Mouse (Mus musculus) liver, embryonic 14 days (tissue): ENCODE measurements around the gene Rdh9. TPM values are rescaled to one million over a fixed set of nuclear protein-coding genes. Genes with fewer than 3 reads are reported as not detected.

Source experiments
- polyA plus RNA-seq: library from polyadenylated mRNA; depleted of rRNA; stranded (reverse); fragments of >200 nt; gene quantifications from 2 replicates; pipeline ENCODE4 v1.2.3, GENCODE M21; 2012; rRNA removed

Gene Rdh9
- polyA plus RNA-seq: 0.02 and 0.05 TPM in 2 replicates

GRCm38 (mm10) chr10:127776011-127776410, at the start of gene Rdh9:
Gene Rdh9, plus strand, starts transcription at chr10:127776386.

GRCm38 (mm10) chr10:127739083-127739660, 37.0 kb upstream of the Rdh9 start, which contains the start of gene Zbtb39:
Gene Zbtb39, plus strand, starts transcription at chr10:127739538.

GRCm38 (mm10) chr10:127751548-127751947, 24.6 kb upstream of the Rdh9 start, which contains the start of gene Gpr182:
Gene Gpr182, minus strand, starts transcription at chr10:127751732.

GRCm38 (mm10) chr10:127759181-127760110, 16.7 kb upstream of the Rdh9 start, which contains the start of the genes Rdh1 and Rdh16f1:
Gene Rdh1, plus strand, starts transcription at chr10:127759721.
Gene Rdh16f1, plus strand, starts transcription at chr10:127759787.

GRCm38 (mm10) chr10:127800891-127801290, 24.7 kb downstream of the Rdh9 start, which contains the start of gene Rdh16:
Gene Rdh16, plus strand, starts transcription at chr10:127801152.

Other genes with a start within 250 kb of the Rdh9 start
- gene Nxph4, start 241.8 kb upstream of the Rdh9 start, polyA plus RNA-seq: not detected in 2 replicates
- 17.1 and 18.2 TPM in 2 replicates for gene Lrp1, start 155.2 kb upstream of the Rdh9 start, polyA plus RNA-seq
- 9.8 and 11.0 TPM in 2 replicates for gene Stat6, start 133.4 kb upstream of the Rdh9 start, polyA plus RNA-seq
- gene Nemp1, start 109.5 kb upstream of the Rdh9 start, polyA plus RNA-seq: 5.7 and 6.6 TPM in 2 replicates
- 3.7 and 3.8 TPM in 2 replicates for gene Nab2, start 107.8 kb upstream of the Rdh9 start, polyA plus RNA-seq
- gene Myo1a, start 71.2 kb upstream of the Rdh9 start, polyA plus RNA-seq: 0.22 and 0.26 TPM in 2 replicates
- gene Tac2, start 51.9 kb upstream of the Rdh9 start, polyA plus RNA-seq: 19.2 and 23.8 TPM in 2 replicates
- gene Zbtb39, start 36.8 kb upstream of the Rdh9 start, polyA plus RNA-seq: 2.1 and 2.3 TPM in 2 replicates
- gene Gpr182, start 24.7 kb upstream of the Rdh9 start, polyA plus RNA-seq: 8.2 and 9.1 TPM in 2 replicates
- gene Rdh1, start 16.7 kb upstream of the Rdh9 start, polyA plus RNA-seq: 0.12 and 0.14 TPM in 2 replicates
- 0.06 and 0.10 TPM in 2 replicates for gene Rdh16f1, start 16.6 kb upstream of the Rdh9 start, polyA plus RNA-seq
- 0.01 and 0.02 TPM in 2 replicates for gene Rdh16, start 24.8 kb downstream of the Rdh9 start, polyA plus RNA-seq
- gene Rdh19, start 73.5 kb downstream of the Rdh9 start, polyA plus RNA-seq: 0.02 and 0.05 TPM in 2 replicates
- gene Rdh16f2, start 90.1 kb downstream of the Rdh9 start, polyA plus RNA-seq: 0.09 and 0.12 TPM in 2 replicates
- gene Rdh7, start 112.4 kb downstream of the Rdh9 start, polyA plus RNA-seq: 1.0 and 1.3 TPM in 2 replicates
- gene Sdr9c7, start 122.1 kb downstream of the Rdh9 start, polyA plus RNA-seq: 0.02 TPM in 1 of 2 replicates, not detected in the other
- 0.10 TPM in 1 of 2 replicates, not detected in the other for gene Hsd17b6, start 231.2 kb downstream of the Rdh9 start, polyA plus RNA-seq
- 45.2 and 51.2 TPM in 2 replicates for gene Prim1, start 238.8 kb downstream of the Rdh9 start, polyA plus RNA-seq